Mouse (Mus musculus) limb, embryonic 12.5 days (tissue): Measurements from ENCODE around the gene Nrn1. TPM values are rescaled to one million over a fixed set of nuclear protein-coding genes. Genes with fewer than 3 reads are reported as not detected.

Source experiments
- ATAC-seq: fragments of 200-750 bp; cut with Nextera tagmentation; 2 replicates; pipeline ENCODE4 v1.8.0; 2017; ENCODE audit warnings: low read depth, moderate TSS enrichment; ENCODE audit not compliant: insufficient number of reproducible peaks, insufficient read depth, low FRiP score, low TSS enrichment
- H3K27ac ChIP-seq: fragments of 300-500 bp; sonication (generic); 2 replicates; pipeline ENCODE4 v1.5.1; 2016; ENCODE audit warnings: mild to moderate bottlenecking, moderate library complexity
- H3K27me3 ChIP-seq: fragments of 300-500 bp; sonication (generic); 2 replicates; pipeline ENCODE4 v1.6.1; 2016; ENCODE audit warnings: mild to moderate bottlenecking, moderate library complexity
- H3K36me3 ChIP-seq: fragments of 300-500 bp; sonication (generic); 2 replicates; pipeline ENCODE4 v1.6.1; 2016; ENCODE audit warnings: mild to moderate bottlenecking, moderate library complexity
- H3K4me1 ChIP-seq: fragments of 300-500 bp; sonication (generic); replicated peaks from 2 replicates; pipeline ENCODE4 v1.6.1; 2016
- H3K4me2 ChIP-seq: fragments of 300-500 bp; sonication (generic); 2 replicates; pipeline ENCODE4 v1.6.1; 2016; ENCODE audit warnings: mild to moderate bottlenecking, moderate library complexity
- H3K4me3 ChIP-seq: fragments of 300-500 bp; sonication (generic); replicated peaks from 2 replicates; pipeline ENCODE4 v1.5.1; 2016; ENCODE audit warnings: mild to moderate bottlenecking
- H3K9ac ChIP-seq: fragments of 300-500 bp; sonication (generic); replicated peaks from 2 replicates; pipeline ENCODE4 v1.6.1; 2016; ENCODE audit warnings: mild to moderate bottlenecking, moderate library complexity
- H3K9me3 ChIP-seq: fragments of 300-500 bp; sonication (generic); 2 replicates; pipeline ENCODE4 v1.6.1; 2016; ENCODE audit warnings: mild to moderate bottlenecking, moderate library complexity
- WGBS: fragments of 180-500 bp; shearing (Covaris S2); methylation state at CpG from one replicate; pipeline ENCODE4 v1.1.7; 2016; 5-methylcytosine and 5-hydroxymethylcytosine counted together
- polyA plus RNA-seq: library from polyadenylated mRNA; unstranded; fragments of >200 nt; fragmentation: Nextera tagmentation; extraction: Ambion mirVana; gene quantifications from 2 replicates; pipeline ENCODE4 v1.2.1, GENCODE M21; 2016

Gene Nrn1
- polyA plus RNA-seq, 1 experiment from 2014 or later = 2.9 TPM

GRCm38 (mm10) chr13:36724533-36725470 lies 10.1 kb downstream of the Nrn1 start:
- H3K36me3 ChIP-seq = no peaks in the 10 kb centered on the region
- H3K4me1 ChIP-seq = peaks cover 18% of the 10 kb centered on the region
- no peak overlapping the region for H3K9ac ChIP-seq
- ATAC-seq = peak; percentile 71; the same call in 1 of the 2 replicates
- H3K4me2 ChIP-seq = peak overlapping the region; percentile 53
- no peaks in the 10 kb centered on the region for H3K9me3 ChIP-seq
- under 1% methylated on average over 40 of the region's 40 CpGs for WGBS
- H3K27me3 ChIP-seq = peaks cover 80% of the 10 kb centered on the region
- no peak overlapping the region for H3K27ac ChIP-seq
- H3K4me3 ChIP-seq = peak overlapping the region; percentile 27

- no peak overlapping the region for H3K9ac ChIP-seq
- H3K4me3 ChIP-seq = peak overlapping the region; percentile 27
- peaks cover 18% of the 10 kb centered on the region for H3K4me1 ChIP-seq
- no peak for ATAC-seq
- no peaks in the 10 kb centered on the region for H3K36me3 ChIP-seq
- peak overlapping the region; percentile 53 for H3K4me2 ChIP-seq
- H3K27me3 ChIP-seq = peaks cover 70% of the 10 kb centered on the region
- WGBS = 2% methylated on average over 15 of the region's 15 CpGs
- no peaks in the 10 kb centered on the region for H3K9me3 ChIP-seq
- no peak overlapping the region for H3K27ac ChIP-seq
These were observed 11.1 kb downstream of the Nrn1 start for GRCm38 (mm10) chr13:36723726-36724300.

GRCm38 (mm10) chr13:36722309-36722708 lies 12.6 kb downstream of the Nrn1 start:
- no peak for ATAC-seq
- H3K4me3 ChIP-seq = no peak overlapping the region
- no peak overlapping the region for H3K4me2 ChIP-seq
- H3K9ac ChIP-seq = no peak overlapping the region
- H3K36me3 ChIP-seq = no peaks in the 10 kb centered on the region
- H3K4me1 ChIP-seq = peaks cover 18% of the 10 kb centered on the region
- no peak overlapping the region for H3K27ac ChIP-seq
- H3K9me3 ChIP-seq = no peaks in the 10 kb centered on the region
- H3K27me3 ChIP-seq = peaks cover 57% of the 10 kb centered on the region

GRCm38 (mm10) chr13:36720297-36721017 lies 14.5 kb downstream of the Nrn1 start:
- ATAC-seq = no peak
- Histone ChIP-seq H3K9ac (no peak overlapping the region), H3K4me3 (no peak overlapping the region), H3K36me3 (no peaks in the 10 kb centered on the region), H3K4me1 (peaks cover 18% of the 10 kb centered on the region), H3K27me3 (peaks cover 43% of the 10 kb centered on the region), H3K4me2 (no peak overlapping the region), H3K9me3 (no peaks in the 10 kb centered on the region), H3K27ac (no peak overlapping the region)
- WGBS = 92% methylated on average over 5 of the region's 5 CpGs

- Histone ChIP-seq H3K9ac (no peak overlapping the region), H3K36me3 (no peaks in the 10 kb centered on the region), H3K4me3 (no peak overlapping the region), H3K9me3 (no peaks in the 10 kb centered on the region), H3K27ac (no peak overlapping the region), H3K4me2 (no peak overlapping the region), H3K4me1 (no peaks in the 10 kb centered on the region), H3K27me3 (peaks cover 13% of the 10 kb centered on the region)
- WGBS = 77% methylated on average over 3 of the region's 3 CpGs
- no peak for ATAC-seq
These were observed 17.6 kb downstream of the Nrn1 start for GRCm38 (mm10) chr13:36717376-36717775.

GRCm38 (mm10) chr13:36716708-36717107 lies 18.2 kb downstream of the Nrn1 start:
- H3K4me2 ChIP-seq = no peak overlapping the region
- no peak overlapping the region for H3K27ac ChIP-seq
- no peaks in the 10 kb centered on the region for H3K36me3 ChIP-seq
- no peak for ATAC-seq
- no peaks in the 10 kb centered on the region for H3K9me3 ChIP-seq
- no peak overlapping the region for H3K9ac ChIP-seq
- H3K4me3 ChIP-seq = no peak overlapping the region
- no peaks in the 10 kb centered on the region for H3K4me1 ChIP-seq
- H3K27me3 ChIP-seq = peaks cover 6% of the 10 kb centered on the region
- 49% methylated on average over 2 of the region's 2 CpGs for WGBS

- Histone ChIP-seq H3K27me3 (no peaks in the 10 kb centered on the region), H3K27ac (no peak overlapping the region), H3K4me2 (no peak overlapping the region), H3K9me3 (no peaks in the 10 kb centered on the region), H3K4me3 (no peak overlapping the region), H3K4me1 (no peaks in the 10 kb centered on the region), H3K9ac (no peak overlapping the region), H3K36me3 (no peaks in the 10 kb centered on the region)
- ATAC-seq = no peak
- WGBS = 91% methylated on average over 2 of the region's 2 CpGs
These were observed 20.8 kb downstream of the Nrn1 start for GRCm38 (mm10) chr13:36714101-36714500.

GRCm38 (mm10) chr13:36707088-36707690 lies 27.7 kb downstream of the Nrn1 start:
- H3K4me2 ChIP-seq = no peak overlapping the region
- H3K4me3 ChIP-seq = no peak overlapping the region
- no peaks in the 10 kb centered on the region for H3K27me3 ChIP-seq
- no peak overlapping the region for H3K27ac ChIP-seq
- no peaks in the 10 kb centered on the region for H3K36me3 ChIP-seq
- no peak for ATAC-seq
- no peaks in the 10 kb centered on the region for H3K9me3 ChIP-seq
- no peaks in the 10 kb centered on the region for H3K4me1 ChIP-seq
- H3K9ac ChIP-seq = no peak overlapping the region
- WGBS = 73% methylated on average over 3 of the region's 3 CpGs

- no peaks in the 10 kb centered on the region for H3K9me3 ChIP-seq
- H3K9ac ChIP-seq = no peak overlapping the region
- H3K27me3 ChIP-seq = no peaks in the 10 kb centered on the region
- no peaks in the 10 kb centered on the region for H3K36me3 ChIP-seq
- no peak overlapping the region for H3K4me3 ChIP-seq
- H3K27ac ChIP-seq = no peak overlapping the region
- 84% methylated on average over 8 of the region's 8 CpGs for WGBS
- ATAC-seq = no peak
- H3K4me2 ChIP-seq = no peak overlapping the region
- H3K4me1 ChIP-seq = no peaks in the 10 kb centered on the region
These were observed 38.6 kb downstream of the Nrn1 start for GRCm38 (mm10) chr13:36696351-36696771.

GRCm38 (mm10) chr13:36695516-36696201 lies 39.3 kb downstream of the Nrn1 start:
- no peak for ATAC-seq
- no peaks in the 10 kb centered on the region for H3K36me3 ChIP-seq
- no peak overlapping the region for H3K4me3 ChIP-seq
- no peak overlapping the region for H3K9ac ChIP-seq
- H3K9me3 ChIP-seq = no peaks in the 10 kb centered on the region
- H3K4me2 ChIP-seq = no peak overlapping the region
- no peak overlapping the region for H3K27ac ChIP-seq
- no peaks in the 10 kb centered on the region for H3K27me3 ChIP-seq
- H3K4me1 ChIP-seq = no peaks in the 10 kb centered on the region
- WGBS = 67% methylated on average over 7 of the region's 7 CpGs
